Mouse (Mus musculus) ES-E14 (cell line): ENCODE measurements around the gene Fam57a. TPM values are rescaled to one million over a fixed set of nuclear protein-coding genes. Genes with fewer than 3 reads are reported as not detected.
A peak's percentile ranks its signal among the peaks of the same experiment; 100 is the strongest.

Experiments
- DNase-seq: peaks from one replicate; pipeline ENCODE4 v3.0.0-alpha.2; 2013; ENCODE audit warnings: low read depth, low spot score
- H3K27ac ChIP-seq: 2 replicates; pipeline ENCODE4 v1.5.1; 2012; ENCODE audit warnings: low read depth, mild to moderate bottlenecking, low read length, moderate library complexity, mixed read lengths; ENCODE audit not compliant: poor library complexity, insufficient read depth, severe bottlenecking
- H3K36me3 ChIP-seq: 2 replicates; pipeline ENCODE4 v1.6.1; 2012; ENCODE audit warnings: mild to moderate bottlenecking, low read length, moderate library complexity, mixed read lengths; ENCODE audit not compliant: control insufficient read depth, poor library complexity, insufficient read depth, severe bottlenecking
- H3K4me1 ChIP-seq, 2 experiments: fragments of 150-350 bp in 1 of 2; sonication (generic) in 1 of 2; 2 replicates each; pipeline ENCODE4 v1.6.1; 2012; ENCODE audit warnings: low read length in 2 of 2, mild to moderate bottlenecking in 1 of 2, mixed read lengths in 1 of 2; ENCODE audit not compliant: control insufficient read depth in 2 of 2, insufficient read depth in 2 of 2, poor library complexity in 1 of 2
- H3K4me3 ChIP-seq, 2 experiments: fragments of 150-350 bp in 1 of 2; sonication (generic) in 1 of 2; 2 replicates each; pipeline ENCODE4 v1.5.1; 2012; ENCODE audit warnings: low read length in 2 of 2, low read depth in 1 of 2, mild to moderate bottlenecking in 1 of 2, mixed read lengths in 1 of 2; ENCODE audit not compliant: insufficient read depth in 1 of 2, poor library complexity in 1 of 2, severe bottlenecking in 1 of 2
- H3K9ac ChIP-seq: 2 replicates; pipeline ENCODE4 v1.6.1; 2012; ENCODE audit warnings: low read depth, mild to moderate bottlenecking, low read length, mixed read lengths; ENCODE audit not compliant: poor library complexity, insufficient read depth, severe bottlenecking
- H3K9me3 ChIP-seq: fragments of 150-350 bp; sonication (generic); 2 replicates; pipeline ENCODE4 v1.6.1; 2012; ENCODE audit warnings: low read depth, mild to moderate bottlenecking, low read length; ENCODE audit not compliant: control insufficient read depth, insufficient read depth
- CHD2 ChIP-seq: IDR thresholded peaks from 2 replicates; pipeline ENCODE4 v1.6.1; 2014; ENCODE audit warnings: mild to moderate bottlenecking, low read depth, low read length, inconsistent platforms
- HCFC1 ChIP-seq: IDR thresholded peaks from 2 replicates; pipeline ENCODE4 v1.6.1; 2012; ENCODE audit warnings: low read length, inconsistent platforms, borderline replicate concordance; ENCODE audit not compliant: insufficient read depth
- MAFK ChIP-seq: IDR thresholded peaks from 2 replicates; pipeline ENCODE4 v1.6.1; 2014; ENCODE audit warnings: mild to moderate bottlenecking, low read depth, low read length, inconsistent platforms; ENCODE audit not compliant: insufficient read depth
- ZC3H11A ChIP-seq: IDR thresholded peaks from 2 replicates; pipeline ENCODE4 v1.6.1; 2012; ENCODE audit warnings: low read depth, mild to moderate bottlenecking, inconsistent platforms, low read length, borderline replicate concordance
- ZNF384 ChIP-seq: IDR thresholded peaks from 2 replicates; pipeline ENCODE4 v1.6.1; 2012; ENCODE audit warnings: low read depth, low read length, inconsistent platforms
- in situ Hi-C, 2 experiments: fragments of 600-800 bp; cut with MboI; formaldehyde crosslinking; loops; one replicate each; pipeline ENCODE4 v1.15.1; 2025; ENCODE audit warnings: low sequenced_read_pairs in 2 of 2, inconsistent platforms in 1 of 2; ENCODE audit not compliant: unreplicated experiment in 2 of 2
- total RNA-seq: library from RNA; depleted of rRNA; stranded (reverse); fragments of 300-350 nt; gene quantifications from 2 replicates; pipeline ENCODE4 v1.2.3, GENCODE M21; 2012; rRNA removed

Gene Fam57a
- total RNA-seq, result 10.6 and 11.3 TPM in 2 replicates

GRCm38 (mm10) chr11:76179495-76180145 lies at the start of gene Fam57a, which contains the start of gene Vps53:
Fam57a (plus strand) TSS chr11:76179671.
Vps53 (minus strand) TSS chr11:76179647.
- Histone ChIP-seq H3K4me3 (peak within 1 kb of the TSS; percentile 83 to 97), H3K9me3 (no peaks in the 10 kb centered on the region), H3K36me3 (no peaks in the 10 kb centered on the region; the same call in 1 of the 2 replicates), H3K4me1 (0 out of 4 replicates have a peak, but pooled peaks cover 0 to 2% of the 10 kb centered on the region in 2 experiments), H3K27ac (no peak within 1 kb of the TSS), H3K9ac (peak within 1 kb of the TSS; percentile 76)
- 0 out of 2 replicates have a peak, but pooled peaks have one; percentile 32 for TF ChIP-seq HCFC1
- no peak for TF ChIP-seq MAFK
- TF ChIP-seq ZC3H11A, result no peak
- TF ChIP-seq CHD2, result no peak
- in situ Hi-C loops, result loop anchor here in 1 of 2 experiments (10.0 kb wide), 1 partner anchor 95 kb away; no protein-coding TSS in a partner anchor
- peak; percentile 48 for DNase-seq

- H3K4me1 ChIP-seq, result no peaks in the 10 kb centered on the region
- no peak for DNase-seq
- TF ChIP-seq ZNF384 (no peak), ZC3H11A (no peak), CHD2 (no peak), MAFK (no peak), HCFC1 (no peak)
- in situ Hi-C loops, result no loop called here
- no peaks in the 10 kb centered on the region for H3K9me3 ChIP-seq
- peaks cover 1% of the 10 kb centered on the region for H3K36me3 ChIP-seq
- H3K4me3 ChIP-seq, result no peak overlapping the region
- H3K27ac ChIP-seq, result no peak overlapping the region
- no peak overlapping the region for H3K9ac ChIP-seq
These were observed 48.6 kb upstream of the Fam57a start for GRCm38 (mm10) chr11:76130859-76131258.

GRCm38 (mm10) chr11:76135641-76136437 lies 43.6 kb upstream of the Fam57a start:
- DNase-seq, result no peak
- Histone ChIP-seq H3K9me3 (no peaks in the 10 kb centered on the region), H3K27ac (no peak overlapping the region), H3K4me1 (no peaks in the 10 kb centered on the region), H3K36me3 (peaks cover 3% of the 10 kb centered on the region), H3K9ac (no peak overlapping the region), H3K4me3 (no peak overlapping the region)
- TF ChIP-seq ZC3H11A, result no peak
- TF ChIP-seq HCFC1, result no peak
- no peak for TF ChIP-seq MAFK
- TF ChIP-seq CHD2, result no peak
- no peak for TF ChIP-seq ZNF384
- in situ Hi-C loops, result no loop called here

DNA sequence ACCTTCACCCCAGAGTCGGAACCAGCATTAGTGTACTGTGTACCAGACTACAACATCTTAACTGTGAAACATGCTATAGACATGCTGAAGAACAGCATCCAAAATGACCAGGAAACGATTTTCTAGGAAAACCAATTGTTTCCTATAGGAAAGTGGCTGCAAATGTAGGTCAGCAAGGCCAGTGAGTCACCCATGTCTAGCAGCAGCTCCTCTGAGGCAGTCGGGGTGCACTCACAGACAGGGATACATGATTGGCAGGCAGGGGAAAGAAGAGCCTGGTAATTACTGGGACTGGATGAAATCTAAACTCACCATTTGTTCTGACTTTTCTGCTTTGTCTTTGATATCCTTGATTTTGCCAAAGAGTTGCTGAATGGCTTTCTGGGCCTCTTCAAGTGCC lies 41.5 kb upstream of the Fam57a start:
- H3K9me3 ChIP-seq, result no peaks in the 10 kb centered on the region
- no peak overlapping the region for H3K4me3 ChIP-seq
- DNase-seq, result no peak
- H3K36me3 ChIP-seq, result peaks cover 3% of the 10 kb centered on the region
- no peak overlapping the region for H3K9ac ChIP-seq
- no peaks in the 10 kb centered on the region for H3K4me1 ChIP-seq
- TF ChIP-seq ZNF384 (no peak), ZC3H11A (no peak), CHD2 (no peak), HCFC1 (no peak), MAFK (no peak)
- in situ Hi-C loops, result no loop called here
- no peak overlapping the region for H3K27ac ChIP-seq

DNA sequence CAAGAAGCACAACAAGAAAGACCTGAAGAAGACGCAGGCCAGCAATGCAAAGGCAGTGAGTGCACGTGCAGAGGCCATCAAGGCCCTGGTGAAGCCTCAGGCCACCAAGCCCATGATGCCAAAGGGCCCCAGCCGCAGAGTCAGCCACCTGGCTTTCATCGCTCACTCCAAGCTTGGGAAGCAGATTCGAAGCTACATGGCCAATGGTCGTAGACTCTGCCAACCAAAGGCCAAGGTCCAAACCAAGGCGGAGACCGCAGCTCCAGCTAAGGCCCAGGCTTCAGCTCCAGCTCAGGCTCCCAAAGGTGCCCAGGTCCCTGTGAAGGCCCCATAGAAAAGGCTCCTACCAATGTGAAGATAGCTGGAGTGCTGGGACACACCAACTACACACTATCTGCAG lies 35.1 kb upstream of the Fam57a start:
- Histone ChIP-seq H3K36me3 (peaks cover under 1% of the 10 kb centered on the region; the same call in 1 of the 2 replicates), H3K9ac (no peak overlapping the region), H3K4me1 (no peaks in the 10 kb centered on the region), H3K27ac (no peak overlapping the region), H3K4me3 (no peak overlapping the region), H3K9me3 (peaks cover 9% of the 10 kb centered on the region; the same call in 1 of the 2 replicates)
- DNase-seq, result no peak
- TF ChIP-seq MAFK (no peak), ZNF384 (no peak), HCFC1 (no peak), CHD2 (no peak), ZC3H11A (no peak)
- in situ Hi-C loops, result no loop called here
